Mouse (Mus musculus) liver, embryonic 12.5 days (tissue): ENCODE results near the gene Ckap2l. TPM values are rescaled to one million over a fixed set of nuclear protein-coding genes. Genes with fewer than 3 reads are reported as not detected.

Experiments used
- ATAC-seq: fragments of 200-750 bp; cut with Nextera tagmentation; 2 replicates; pipeline ENCODE4 v1.8.0; 2017; ENCODE audit warnings: moderate number of reproducible peaks, mild to moderate bottlenecking, moderate library complexity
- H3K27ac ChIP-seq: fragments of 300-500 bp; sonication (generic); 2 replicates; pipeline ENCODE4 v1.5.1; 2016; ENCODE audit warnings: mild to moderate bottlenecking
- H3K27me3 ChIP-seq: fragments of 300-500 bp; sonication (generic); replicated peaks from 2 replicates; pipeline ENCODE4 v1.6.1; 2016; ENCODE audit warnings: mild to moderate bottlenecking, moderate library complexity
- H3K36me3 ChIP-seq: fragments of 300-500 bp; sonication (generic); 2 replicates; pipeline ENCODE4 v1.6.1; 2016; ENCODE audit warnings: mild to moderate bottlenecking, moderate library complexity
- H3K4me1 ChIP-seq: fragments of 300-500 bp; sonication (generic); 2 replicates; pipeline ENCODE4 v1.6.1; 2016
- H3K4me2 ChIP-seq: fragments of 300-500 bp; sonication (generic); 2 replicates; pipeline ENCODE4 v1.6.1; 2016; ENCODE audit warnings: mild to moderate bottlenecking, moderate library complexity
- H3K4me3 ChIP-seq: fragments of 300-500 bp; sonication (generic); 2 replicates; pipeline ENCODE4 v1.5.1; 2016; ENCODE audit warnings: mild to moderate bottlenecking, moderate library complexity
- H3K9ac ChIP-seq: fragments of 300-500 bp; sonication (generic); 2 replicates; pipeline ENCODE4 v1.6.1; 2016; ENCODE audit warnings: mild to moderate bottlenecking, moderate library complexity
- H3K9me3 ChIP-seq: fragments of 300-500 bp; sonication (generic); replicated peaks from 2 replicates; pipeline ENCODE4 v1.6.1; 2016; ENCODE audit warnings: mild to moderate bottlenecking, moderate library complexity
- WGBS: fragments of 180-500 bp; shearing (Covaris S2); methylation state at CpG from one replicate; pipeline ENCODE4 v1.1.7; 2016; ENCODE audit not compliant: insufficient replicate concordance; 5-methylcytosine and 5-hydroxymethylcytosine counted together
- polyA plus RNA-seq: library from polyadenylated mRNA; unstranded; fragments of >200 nt; fragmentation: Nextera tagmentation; extraction: Ambion mirVana; gene quantifications from 2 replicates; pipeline ENCODE4 v1.2.1, GENCODE M21; 2016

Gene Ckap2l
- polyA plus RNA-seq, 1 experiment from 2014 or later: 31.6 TPM

DNA sequence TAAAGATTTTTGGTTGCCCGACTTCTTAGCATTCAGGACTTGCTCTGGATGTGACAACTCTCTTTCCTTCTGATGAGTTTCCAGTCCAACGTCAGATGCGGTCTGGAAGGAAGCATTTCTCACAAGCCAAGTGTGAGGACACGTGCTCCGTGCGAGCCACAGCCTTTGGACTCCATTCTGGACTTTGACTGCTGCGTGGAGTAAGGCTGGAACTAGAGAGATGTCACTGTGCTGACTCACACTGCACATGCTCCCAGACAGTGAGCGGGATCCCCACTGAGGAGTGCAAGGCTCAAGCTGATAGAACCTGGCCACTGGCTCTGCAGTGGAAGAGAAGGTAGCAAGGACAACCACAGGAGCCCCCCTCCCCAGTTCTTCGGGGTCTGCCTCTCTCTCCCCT, 64.5 kb downstream of the Ckap2l start:
- no peak overlapping the region for H3K4me3 ChIP-seq
- no peaks in the 10 kb centered on the region for H3K36me3 ChIP-seq
- H3K4me1 ChIP-seq: peaks cover 87% of the 10 kb centered on the region
- WGBS: 71% methylated on average over 9 of the region's 9 CpGs
- no peaks in the 10 kb centered on the region for H3K9me3 ChIP-seq
- H3K9ac ChIP-seq: peak overlapping the region; percentile 77
- peak overlapping the region; percentile 93 for H3K27ac ChIP-seq
- H3K27me3 ChIP-seq: no peaks in the 10 kb centered on the region
- peak overlapping the region; percentile 67 for H3K4me2 ChIP-seq
- ATAC-seq: peak; percentile 59

DNA sequence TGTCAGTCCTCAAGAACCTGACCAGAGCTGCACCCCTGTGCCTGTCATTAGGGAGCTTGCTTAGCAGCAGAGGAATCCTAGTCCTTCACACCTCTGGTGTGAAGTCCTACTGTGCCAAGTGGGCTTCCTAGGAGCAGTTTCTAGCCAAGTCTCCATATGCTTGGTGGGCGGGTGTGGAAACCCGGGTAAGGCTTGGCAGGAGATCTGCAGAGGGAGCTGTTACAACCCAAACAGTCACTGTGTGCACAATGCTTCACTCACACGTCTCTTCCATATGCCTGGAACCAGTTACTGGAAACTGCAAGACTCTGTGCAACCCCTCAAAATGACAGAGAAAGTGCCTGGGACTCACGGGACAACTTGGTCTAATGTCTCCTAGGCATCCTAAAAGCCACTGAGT, 65.0 kb downstream of the Ckap2l start:
- H3K27ac ChIP-seq: peak overlapping the region; percentile 93
- ATAC-seq: no peak
- peak overlapping the region; percentile 67 for H3K4me2 ChIP-seq
- H3K4me1 ChIP-seq: peaks cover 87% of the 10 kb centered on the region
- no peaks in the 10 kb centered on the region for H3K36me3 ChIP-seq
- peak overlapping the region; percentile 77 for H3K9ac ChIP-seq
- H3K9me3 ChIP-seq: no peaks in the 10 kb centered on the region
- H3K4me3 ChIP-seq: no peak overlapping the region
- WGBS: 50% methylated on average over 4 of the region's 4 CpGs
- no peaks in the 10 kb centered on the region for H3K27me3 ChIP-seq

DNA sequence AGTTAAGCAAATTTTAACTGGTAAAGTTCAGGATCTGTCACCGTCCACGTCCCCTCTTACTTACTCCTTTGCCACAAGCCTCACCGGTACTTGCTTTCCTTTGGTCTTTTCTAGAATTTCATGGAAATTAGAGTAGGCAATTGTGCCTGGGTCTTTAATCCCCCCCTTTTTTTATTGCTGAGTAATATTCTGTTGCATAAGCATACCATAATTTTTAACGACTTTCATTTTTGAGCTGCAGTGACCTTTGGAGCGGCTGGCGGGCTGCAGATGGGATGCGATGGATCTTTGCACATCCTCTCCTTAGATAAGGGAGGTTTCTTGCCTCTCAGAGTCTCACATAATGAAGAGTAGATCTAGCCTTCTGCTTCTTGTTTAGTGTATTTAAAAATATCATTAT, 67.7 kb downstream of the Ckap2l start:
- no peak for ATAC-seq
- Histone ChIP-seq H3K36me3 (no peaks in the 10 kb centered on the region), H3K4me2 (peak overlapping the region; percentile 58), H3K27me3 (no peaks in the 10 kb centered on the region), H3K27ac (peak overlapping the region; percentile 99), H3K4me1 (peaks cover 94% of the 10 kb centered on the region), H3K9me3 (no peaks in the 10 kb centered on the region), H3K9ac (peak overlapping the region; percentile 86; the same call in 1 of the 2 replicates), H3K4me3 (no peak overlapping the region)
- 88% methylated on average over 7 of the region's 7 CpGs for whole genome bisulfite sequencing

DNA sequence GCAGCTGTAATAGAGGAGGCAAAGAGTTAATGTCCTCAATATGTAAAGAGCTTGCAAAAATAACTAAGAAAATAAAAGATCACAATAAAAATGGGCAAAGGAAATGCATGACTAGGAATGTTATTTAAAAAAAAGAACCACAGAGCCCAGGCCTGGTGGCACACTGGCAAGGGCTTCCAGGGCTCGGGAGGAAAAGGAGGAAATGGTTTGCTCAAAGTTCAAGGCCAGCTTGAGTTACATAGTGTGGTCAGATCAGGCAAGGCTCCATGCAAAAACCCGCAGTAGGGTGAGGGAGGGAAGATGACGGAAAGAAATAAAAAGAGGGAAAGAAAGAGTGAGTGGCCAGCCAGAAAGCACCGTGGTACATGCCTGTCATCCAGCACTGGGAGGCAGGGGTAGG, 68.4 kb downstream of the Ckap2l start:
- no peak for ATAC-seq
- peak overlapping the region; percentile 99 for H3K27ac ChIP-seq
- 78% methylated on average over 4 of the region's 4 CpGs for WGBS
- H3K4me3 ChIP-seq: no peak overlapping the region
- H3K27me3 ChIP-seq: no peaks in the 10 kb centered on the region
- H3K36me3 ChIP-seq: no peaks in the 10 kb centered on the region
- peaks cover 94% of the 10 kb centered on the region for H3K4me1 ChIP-seq
- H3K9me3 ChIP-seq: no peaks in the 10 kb centered on the region
- H3K9ac ChIP-seq: peak overlapping the region; percentile 86
- peak overlapping the region; percentile 58 for H3K4me2 ChIP-seq

DNA sequence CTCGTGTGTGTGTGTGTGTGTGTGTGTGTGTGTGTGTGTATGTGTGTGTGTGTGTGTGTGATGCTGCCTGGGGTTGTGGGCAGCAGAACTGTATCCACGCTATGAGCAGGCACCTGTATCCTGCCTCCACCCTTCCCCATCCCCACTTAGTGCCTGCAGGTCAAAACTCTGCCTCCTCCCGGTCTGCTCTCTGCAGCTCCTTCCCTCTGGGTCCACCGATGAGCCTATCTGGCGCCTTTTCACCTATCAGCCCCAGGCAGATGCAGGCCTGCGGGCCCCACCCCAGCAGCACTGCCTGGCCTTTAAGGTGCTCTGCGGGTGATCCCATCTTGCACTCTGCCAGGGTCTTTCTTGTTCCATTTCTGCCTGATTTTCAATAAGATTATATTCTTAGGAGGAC, 69.3 kb downstream of the Ckap2l start:
- Histone ChIP-seq H3K27ac (peak overlapping the region; percentile 99), H3K4me3 (peak overlapping the region; percentile 20), H3K4me2 (peak overlapping the region; percentile 58), H3K9me3 (no peaks in the 10 kb centered on the region), H3K4me1 (peaks cover 91% of the 10 kb centered on the region), H3K27me3 (no peaks in the 10 kb centered on the region), H3K9ac (peak overlapping the region; percentile 86), H3K36me3 (no peaks in the 10 kb centered on the region)
- peak; percentile 86 for ATAC-seq
- 24% methylated on average over 5 of the region's 7 CpGs for WGBS

DNA sequence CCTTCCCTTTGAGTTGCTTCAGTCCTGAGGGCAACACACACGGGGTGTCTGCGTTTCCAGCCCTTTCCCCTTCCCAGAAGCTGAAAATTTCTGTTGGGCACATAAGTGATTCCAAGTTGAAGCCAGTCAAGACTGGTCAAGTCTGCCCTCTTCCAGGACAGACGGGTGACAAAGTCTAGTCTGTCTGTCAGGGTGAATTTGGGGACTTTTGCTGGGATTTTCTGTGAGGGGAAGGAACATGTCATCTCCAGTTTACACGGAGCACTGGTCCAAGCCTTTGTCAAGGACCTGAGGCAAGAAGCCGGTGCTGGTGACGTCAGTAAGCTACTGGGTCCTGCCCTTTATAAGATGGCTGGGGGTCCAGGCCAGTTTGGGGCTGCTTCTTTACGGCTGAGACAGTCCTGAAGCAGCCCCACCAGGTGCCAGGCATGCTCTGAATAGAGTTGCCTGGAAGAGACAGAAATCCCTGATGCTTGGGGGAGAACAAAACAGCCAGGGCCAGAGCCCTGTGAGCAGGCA, 69.9 kb downstream of the Ckap2l start:
- H3K27me3 ChIP-seq: no peaks in the 10 kb centered on the region
- no peaks in the 10 kb centered on the region for H3K9me3 ChIP-seq
- no peaks in the 10 kb centered on the region for H3K36me3 ChIP-seq
- no peak for ATAC-seq
- H3K4me3 ChIP-seq: peak overlapping the region; percentile 11; the same call in 1 of the 2 replicates
- H3K27ac ChIP-seq: peak overlapping the region; percentile 99
- H3K9ac ChIP-seq: peak overlapping the region; percentile 86
- peaks cover 85% of the 10 kb centered on the region for H3K4me1 ChIP-seq
- WGBS: 60% methylated on average over 7 of the region's 7 CpGs
- peak overlapping the region; percentile 58 for H3K4me2 ChIP-seq

DNA sequence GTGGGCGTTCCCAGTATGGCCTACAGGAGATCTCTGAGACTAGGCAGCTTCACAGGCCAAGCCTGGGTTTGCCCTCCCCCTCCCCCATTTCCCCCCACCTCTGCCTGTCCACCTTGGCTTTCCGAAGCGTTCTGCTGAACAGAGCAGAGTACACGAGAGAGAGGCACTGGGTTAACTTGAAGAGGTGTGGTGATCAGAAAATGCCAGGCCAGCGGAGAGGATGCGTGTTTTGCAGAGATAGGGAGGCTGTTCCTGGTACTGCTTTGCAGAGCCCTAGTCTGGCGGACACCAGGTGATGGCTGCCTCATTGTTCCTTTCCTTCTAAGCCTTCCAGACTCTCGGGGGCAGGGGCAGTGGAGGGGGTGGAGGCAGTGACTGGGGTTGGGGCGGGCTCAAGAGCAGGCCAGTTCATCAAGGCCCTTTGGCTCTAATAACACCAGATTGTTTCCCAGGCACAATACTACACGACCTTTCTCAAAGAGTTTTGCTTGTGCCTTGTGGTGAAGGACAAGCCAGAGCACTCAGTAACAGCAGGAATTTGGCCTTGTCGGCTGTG, 70.6 kb downstream of the Ckap2l start:
- ATAC-seq: peak; percentile 94
- Histone ChIP-seq H3K27ac (peak overlapping the region; percentile 99), H3K4me1 (peaks cover 79% of the 10 kb centered on the region), H3K36me3 (no peaks in the 10 kb centered on the region), H3K9me3 (no peaks in the 10 kb centered on the region), H3K4me2 (peak overlapping the region; percentile 58), H3K4me3 (peak overlapping the region; percentile 37), H3K27me3 (no peaks in the 10 kb centered on the region), H3K9ac (peak overlapping the region; percentile 86)
- 16% methylated on average over 11 of the region's 11 CpGs for WGBS

DNA sequence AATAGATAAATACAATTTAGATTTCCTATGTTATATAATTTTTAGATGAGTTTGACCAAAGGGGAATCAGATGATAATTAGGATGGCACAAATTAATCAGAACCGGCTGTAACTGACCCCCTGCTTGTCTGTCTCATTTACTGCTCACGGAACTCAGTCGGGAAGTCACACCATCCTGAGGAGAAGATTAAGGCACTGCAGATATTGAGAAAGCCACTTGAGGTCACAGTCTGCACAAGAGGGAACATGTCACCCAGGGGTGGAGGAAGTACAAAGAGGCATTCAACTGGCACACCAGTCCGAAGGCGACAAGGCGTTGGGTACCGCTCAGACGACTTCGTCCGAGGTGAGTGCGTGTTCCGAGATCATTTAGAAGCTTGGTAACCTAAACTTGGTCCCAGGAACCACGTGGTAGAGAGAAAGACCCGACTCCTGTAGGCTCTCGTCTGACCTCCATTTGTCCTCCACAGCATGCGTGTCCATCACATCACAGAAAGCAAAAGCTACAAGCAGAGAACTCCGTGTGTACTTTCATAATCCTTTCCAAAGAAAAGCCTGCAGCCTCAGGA, 71.7 kb downstream of the Ckap2l start:
- Histone ChIP-seq H3K27ac (peak overlapping the region; percentile 99), H3K4me3 (peak overlapping the region; percentile 37), H3K4me2 (peak overlapping the region; percentile 58), H3K27me3 (no peaks in the 10 kb centered on the region), H3K9me3 (no peaks in the 10 kb centered on the region), H3K4me1 (peaks cover 81% of the 10 kb centered on the region), H3K36me3 (no peaks in the 10 kb centered on the region), H3K9ac (peak overlapping the region; percentile 86)
- no peak for ATAC-seq
- WGBS: 74% methylated on average over 17 of the region's 17 CpGs

DNA sequence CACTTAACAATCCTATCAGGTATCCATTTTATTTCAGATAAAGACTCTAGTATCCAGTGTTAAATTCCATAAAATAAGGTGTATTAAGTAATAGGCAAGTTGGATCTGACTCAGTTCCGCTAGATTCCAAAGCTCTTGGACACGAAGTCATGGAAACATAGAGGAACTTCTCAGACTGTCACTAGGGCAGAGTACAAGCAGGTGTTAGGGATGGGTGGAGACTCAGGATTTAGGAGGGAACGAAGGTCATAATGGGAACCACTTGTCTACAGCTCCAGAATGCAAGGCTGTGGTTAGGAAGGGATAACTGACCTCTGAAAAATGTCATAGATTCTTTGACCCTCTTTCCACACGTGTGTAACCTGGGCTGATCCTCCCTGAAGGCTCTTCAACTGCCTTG, 72.8 kb downstream of the Ckap2l start:
- H3K27me3 ChIP-seq: no peaks in the 10 kb centered on the region
- H3K4me2 ChIP-seq: no peak overlapping the region
- WGBS: 73% methylated on average over 4 of the region's 4 CpGs
- no peak for ATAC-seq
- H3K4me3 ChIP-seq: no peak overlapping the region
- H3K9ac ChIP-seq: peak overlapping the region; percentile 37
- H3K4me1 ChIP-seq: peaks cover 73% of the 10 kb centered on the region
- no peaks in the 10 kb centered on the region for H3K36me3 ChIP-seq
- H3K27ac ChIP-seq: peak overlapping the region; percentile 99
- no peaks in the 10 kb centered on the region for H3K9me3 ChIP-seq

DNA sequence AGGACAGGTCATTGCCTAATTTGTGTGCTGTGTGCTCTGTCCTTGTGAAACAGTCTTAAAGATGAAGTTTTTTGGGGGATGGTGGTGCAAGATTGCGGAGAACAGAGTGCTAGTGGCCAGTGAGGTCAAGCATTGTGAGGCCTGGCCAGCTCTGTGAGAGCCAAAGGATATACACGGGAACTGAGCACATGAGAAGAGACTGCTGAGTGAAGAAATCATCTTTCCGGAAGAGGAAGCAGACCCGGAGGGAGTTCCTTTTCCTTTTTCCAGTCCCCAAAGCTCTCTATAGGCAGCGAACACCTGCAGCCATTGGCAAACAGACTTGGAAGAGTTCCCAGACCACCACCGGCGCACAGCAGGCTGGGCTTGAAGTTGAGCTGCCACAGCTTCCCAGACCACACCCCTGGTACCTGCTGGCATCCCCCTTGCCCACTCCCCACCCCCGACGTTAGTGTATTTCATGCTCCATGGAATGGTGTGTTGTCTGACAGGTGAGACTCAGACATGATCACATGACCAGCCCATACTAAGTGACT, 75.8 kb downstream of the Ckap2l start:
- no peak for ATAC-seq

DNA sequence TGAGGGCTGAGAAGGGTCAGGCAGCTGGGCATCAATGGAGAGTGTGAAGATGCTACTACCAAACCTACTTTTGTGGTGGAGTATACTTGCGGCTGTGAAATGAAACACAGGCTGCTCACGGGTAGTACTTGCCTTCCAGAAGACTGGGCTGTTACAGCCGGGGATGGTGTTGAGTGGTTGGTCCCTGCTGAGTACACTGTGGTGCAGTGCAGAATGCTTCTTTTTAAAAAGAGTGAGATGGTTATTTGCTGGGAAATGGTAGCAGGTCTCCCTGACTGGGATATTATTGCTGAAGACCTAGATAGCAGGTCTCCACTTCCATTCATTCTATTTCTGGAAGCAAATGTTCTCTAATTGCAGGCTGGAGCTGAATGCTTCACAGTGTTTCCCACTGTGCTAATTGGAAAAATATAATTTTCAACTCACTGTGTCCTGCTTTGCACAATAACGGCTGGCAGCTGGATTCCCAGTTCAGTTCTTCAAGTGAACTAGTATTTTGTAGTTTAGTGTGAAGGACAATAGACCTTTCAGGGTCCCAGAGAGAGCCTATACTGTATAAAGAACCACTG, 78.4 kb downstream of the Ckap2l start:
- peaks cover 52% of the 10 kb centered on the region for H3K4me1 ChIP-seq
- no peak overlapping the region for H3K4me3 ChIP-seq
- H3K4me2 ChIP-seq: no peak overlapping the region
- H3K27me3 ChIP-seq: no peaks in the 10 kb centered on the region
- no peak overlapping the region; the same call in 1 of the 2 replicates for H3K27ac ChIP-seq
- H3K9me3 ChIP-seq: no peaks in the 10 kb centered on the region
- no peak for ATAC-seq
- WGBS: 76% methylated on average over 4 of the region's 4 CpGs
- no peak overlapping the region for H3K9ac ChIP-seq
- H3K36me3 ChIP-seq: peaks cover 6% of the 10 kb centered on the region; the same call in 1 of the 2 replicates

More for the DNA sequence above, 75.8 kb downstream of the Ckap2l start:
- Histone ChIP-seq H3K36me3 (no peaks in the 10 kb centered on the region), H3K27ac (peak overlapping the region; percentile 7; the same call in 1 of the 2 replicates), H3K4me3 (no peak overlapping the region), H3K9ac (no peak overlapping the region), H3K9me3 (no peaks in the 10 kb centered on the region), H3K27me3 (no peaks in the 10 kb centered on the region), H3K4me1 (peaks cover 52% of the 10 kb centered on the region), H3K4me2 (no peak overlapping the region)
- WGBS: 72% methylated on average over 9 of the region's 9 CpGs
